Mouse (Mus musculus) C2C12 (cell line): ENCODE data around the gene Ank2. TPM values are rescaled to one million over a fixed set of nuclear protein-coding genes. Genes with fewer than 3 reads are reported as not detected.

Experiments used
- H3K27me3 ChIP-seq: one replicate; pipeline ENCODE4 v1.6.1; 2011; ENCODE audit not compliant: control insufficient read depth, insufficient read depth, insufficient read length
- H3K36me3 ChIP-seq: one replicate; pipeline ENCODE4 v1.6.1; 2011; ENCODE audit not compliant: control insufficient read depth, insufficient read depth
- H3K4me3 ChIP-seq: one replicate; pipeline ENCODE4 v1.5.1; 2011; ENCODE audit warnings: mild to moderate bottlenecking, control low read depth; ENCODE audit not compliant: poor library complexity, insufficient read depth, severe bottlenecking
- H3K79me2 ChIP-seq: one replicate; pipeline ENCODE4 v1.6.1; 2011; ENCODE audit not compliant: control insufficient read depth, insufficient read depth
- H3K79me3 ChIP-seq: one replicate; pipeline ENCODE4 v1.6.1; 2011; ENCODE audit warnings: low read depth, control low read depth
- H3ac ChIP-seq: one replicate; pipeline ENCODE3; 2011; ENCODE audit warnings: low read depth; ENCODE audit not compliant: control insufficient read depth, insufficient read length
- CEBPB ChIP-seq: IDR thresholded peaks from one replicate; pipeline ENCODE4 v1.6.1; 2011; ENCODE audit warnings: low read depth, mild to moderate bottlenecking, control low read depth, moderate library complexity
- CTCF ChIP-seq: IDR thresholded peaks from one replicate; pipeline ENCODE4 v1.5.1; 2011; ENCODE audit not compliant: control insufficient read depth, insufficient read depth, insufficient read length
- FOSL1 ChIP-seq: IDR thresholded peaks from one replicate; pipeline ENCODE4 v1.8.0; 2011; ENCODE audit warnings: mild to moderate bottlenecking, low read length; ENCODE audit not compliant: poor library complexity, insufficient read depth, severe bottlenecking
- MAX ChIP-seq: IDR thresholded peaks from one replicate; pipeline ENCODE4 v1.6.1; 2011; ENCODE audit warnings: mild to moderate bottlenecking, control low read depth
- MYOD1 ChIP-seq: IDR thresholded peaks from one replicate; pipeline ENCODE4 v1.6.1; 2011; ENCODE audit warnings: low read depth; ENCODE audit not compliant: control insufficient read depth, insufficient read length
- MYOG ChIP-seq: IDR thresholded peaks from one replicate; pipeline ENCODE4 v1.6.1; 2011; ENCODE audit not compliant: control insufficient read depth, insufficient read length; ENCODE audit errors: extremely low read depth
- USF1 ChIP-seq: IDR thresholded peaks from one replicate; pipeline ENCODE4 v1.6.1; 2011; ENCODE audit warnings: low read depth, mild to moderate bottlenecking, control low read depth, moderate library complexity
- polyA plus RNA-seq: library from polyadenylated mRNA; unstranded; fragments of >200 nt; fragmentation: generic; extraction: Trizol; gene quantifications from one replicate; pipeline ENCODE4 v1.2.1, GENCODE M21; 2012; ENCODE audit warnings: missing spikeins

The Ank2 gene
- polyA plus RNA-seq, 1 experiment: 3.5 TPM

GRCm38 (mm10) chr3:127530293-127530692, 31.1 kb upstream of the Ank2 start:
- no peaks in the 10 kb centered on the region for H3K27me3 ChIP-seq
- H3K79me3 ChIP-seq: no peaks in the 10 kb centered on the region
- no peak overlapping the region for H3ac ChIP-seq
- H3K79me2 ChIP-seq: no peaks in the 10 kb centered on the region
- TF ChIP-seq MAX (no peak), CEBPB (no peak), CTCF (no peak), FOSL1 (no peak), USF1 (no peak), MYOG (no peak), MYOD1 (no peak)
- H3K4me3 ChIP-seq: no peak overlapping the region
- H3K36me3 ChIP-seq: no peaks in the 10 kb centered on the region

GRCm38 (mm10) chr3:127529824-127530223, 30.7 kb upstream of the Ank2 start:
- Histone ChIP-seq H3ac (no peak overlapping the region), H3K79me3 (no peaks in the 10 kb centered on the region), H3K27me3 (no peaks in the 10 kb centered on the region), H3K79me2 (no peaks in the 10 kb centered on the region), H3K4me3 (no peak overlapping the region), H3K36me3 (no peaks in the 10 kb centered on the region)
- TF ChIP-seq CTCF (no peak), MYOG (no peak), MAX (no peak), CEBPB (no peak), USF1 (no peak), FOSL1 (no peak), MYOD1 (no peak)

- H3K36me3 ChIP-seq: no peaks in the 10 kb centered on the region
- no peaks in the 10 kb centered on the region for H3K27me3 ChIP-seq
- H3K79me3 ChIP-seq: no peaks in the 10 kb centered on the region
- TF ChIP-seq CEBPB: no peak
- TF ChIP-seq USF1: no peak
- no peak for TF ChIP-seq MYOD1
- no peak for TF ChIP-seq FOSL1
- TF ChIP-seq MAX: no peak
- TF ChIP-seq MYOG: no peak
- TF ChIP-seq CTCF: no peak
- no peak overlapping the region for H3ac ChIP-seq
- no peak overlapping the region for H3K4me3 ChIP-seq
- H3K79me2 ChIP-seq: no peaks in the 10 kb centered on the region
Measured at GRCm38 (mm10) chr3:127529210-127529609, 30.1 kb upstream of the Ank2 start.

- Histone ChIP-seq H3K79me3 (no peaks in the 10 kb centered on the region), H3K79me2 (no peaks in the 10 kb centered on the region), H3K36me3 (no peaks in the 10 kb centered on the region)
Measured at GRCm38 (mm10) chr3:127527465-127528034, 28.4 kb upstream of the Ank2 start.

GRCm38 (mm10) chr3:127525188-127525819, 26.2 kb upstream of the Ank2 start:
- no peak overlapping the region for H3K4me3 ChIP-seq
- no peaks in the 10 kb centered on the region for H3K36me3 ChIP-seq
- H3K27me3 ChIP-seq: no peaks in the 10 kb centered on the region
- H3K79me3 ChIP-seq: no peaks in the 10 kb centered on the region
- H3K79me2 ChIP-seq: no peaks in the 10 kb centered on the region
- no peak for TF ChIP-seq MAX
- TF ChIP-seq CTCF: no peak
- TF ChIP-seq USF1: no peak
- TF ChIP-seq MYOD1: no peak
- no peak for TF ChIP-seq CEBPB
- no peak for TF ChIP-seq MYOG
- H3ac ChIP-seq: no peak overlapping the region

More at GRCm38 (mm10) chr3:127527465-127528034, 28.4 kb upstream of the Ank2 start:
- TF ChIP-seq MAX: no peak
- TF ChIP-seq CTCF: no peak
- no peak for TF ChIP-seq MYOD1
- no peak for TF ChIP-seq FOSL1
- TF ChIP-seq USF1: no peak
- no peak for TF ChIP-seq CEBPB
- TF ChIP-seq MYOG: no peak
- Histone ChIP-seq H3ac (no peak overlapping the region), H3K27me3 (no peaks in the 10 kb centered on the region), H3K4me3 (no peak overlapping the region)

GRCm38 (mm10) chr3:127521156-127521555, 22.0 kb upstream of the Ank2 start:
- Histone ChIP-seq H3K79me3 (no peaks in the 10 kb centered on the region), H3ac (no peak overlapping the region), H3K36me3 (no peaks in the 10 kb centered on the region), H3K79me2 (no peaks in the 10 kb centered on the region), H3K27me3 (no peaks in the 10 kb centered on the region), H3K4me3 (no peak overlapping the region)
- TF ChIP-seq MYOD1: no peak
- no peak for TF ChIP-seq USF1
- TF ChIP-seq FOSL1: no peak
- TF ChIP-seq CEBPB: no peak
- no peak for TF ChIP-seq CTCF
- no peak for TF ChIP-seq MAX
- TF ChIP-seq MYOG: no peak
